Mouse (Mus musculus): ENCODE measurements around the gene Herc1. TPM values are rescaled to one million over a fixed set of nuclear protein-coding genes. Genes with fewer than 3 reads are reported as not detected.

Gene Herc1
- polyA plus RNA-seq, 1 experiment = 64.5 TPM

DNA sequence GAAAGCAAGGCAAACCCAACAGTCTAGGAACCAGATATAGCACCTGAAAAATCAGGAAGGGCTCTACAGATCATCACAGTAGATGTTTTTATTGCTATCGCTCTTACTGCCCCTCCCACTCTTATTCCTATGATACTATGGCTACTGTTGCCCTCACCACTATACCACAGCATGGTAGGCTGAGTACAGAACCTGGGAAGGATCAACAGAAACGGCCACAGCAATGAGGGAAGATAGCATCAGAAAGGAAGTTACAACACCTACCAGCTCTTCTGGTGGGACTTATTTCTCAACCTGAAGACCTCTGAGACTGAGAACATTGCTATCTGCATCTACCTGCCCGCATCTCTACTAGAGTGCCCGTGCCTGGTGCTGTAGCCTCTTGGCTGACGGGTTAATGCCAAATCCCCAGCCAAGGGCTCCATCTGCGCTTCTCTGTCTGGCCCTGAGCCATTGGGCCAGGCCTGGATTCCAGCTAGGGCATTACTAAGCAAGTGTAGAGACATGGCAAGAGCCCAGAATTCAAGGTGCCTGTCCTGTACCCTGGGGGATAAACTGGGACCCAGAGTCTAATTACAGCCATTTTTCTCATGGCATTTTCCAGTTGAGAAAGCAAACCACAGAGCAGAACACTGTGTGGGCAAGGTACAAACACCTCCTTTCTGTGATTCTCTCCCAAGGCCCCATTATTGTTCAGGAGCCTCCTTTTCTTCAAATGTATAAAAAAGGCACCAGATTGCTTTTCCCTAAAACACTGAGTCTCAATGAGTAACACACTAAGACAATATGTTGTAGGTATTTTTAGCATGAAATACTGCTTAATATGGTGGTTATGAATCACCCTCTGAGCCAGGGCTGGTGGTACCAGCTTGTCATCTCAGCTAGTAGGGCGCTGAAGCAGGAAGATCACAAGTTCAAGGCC, 28.0 kb upstream of the Herc1 start:
- TF ChIP-seq POLR2A (IDR thresholded peaks at IDR 0.05; ENCODE audit: extremely low read depth, insufficient read depth, low read length) (no peak), CTCF (IDR thresholded peaks at IDR 0.05; ENCODE audit: extremely low read depth, insufficient read depth, low read length) (no peak)
- Histone ChIP-seq H3K27ac (ENCODE audit: insufficient read depth, low read length) (0 out of 2 replicates have a peak overlapping the region, but pooled peaks have one; percentile 9), H3K4me1 (ENCODE audit: control insufficient read depth, insufficient read depth, low read length) (peaks cover 3% of the 10 kb centered on the region; the same call in 1 of the 2 replicates), H3K4me3 (ENCODE audit: insufficient read depth, low read length) (no peak overlapping the region)

DNA sequence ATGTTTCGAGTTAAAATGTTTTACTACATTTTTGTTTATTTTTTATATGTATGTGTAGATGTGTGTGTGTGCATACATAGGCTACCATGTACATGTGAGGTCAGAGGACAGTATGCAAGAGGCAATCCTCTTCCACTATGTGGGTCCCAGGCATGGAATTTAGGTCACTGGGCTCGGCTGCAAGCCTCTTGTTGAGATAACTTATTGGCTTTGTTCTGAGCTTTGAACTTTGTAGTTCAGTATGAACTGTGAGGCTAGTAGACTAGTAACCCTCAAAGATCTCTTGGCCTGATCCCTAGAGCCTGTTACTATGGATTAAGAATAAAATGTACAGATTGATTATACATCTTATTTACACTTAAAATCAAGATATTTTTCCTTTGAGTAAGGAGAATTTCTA, 23.4 kb upstream of the Herc1 start:
- Histone ChIP-seq H3K4me1 (ENCODE audit: control insufficient read depth, insufficient read depth, low read length) (peaks cover 3% of the 10 kb centered on the region; the same call in 1 of the 2 replicates), H3K4me3 (ENCODE audit: insufficient read depth, low read length) (no peak overlapping the region), H3K27ac (ENCODE audit: insufficient read depth, low read length) (no peak overlapping the region)
- TF ChIP-seq CTCF (IDR thresholded peaks at IDR 0.05; ENCODE audit: extremely low read depth, insufficient read depth, low read length) (no peak), POLR2A (IDR thresholded peaks at IDR 0.05; ENCODE audit: extremely low read depth, insufficient read depth, low read length) (no peak)

- Histone ChIP-seq H3K4me3 (ENCODE audit: insufficient read depth, low read length) (no peak overlapping the region), H3K4me1 (ENCODE audit: control insufficient read depth, insufficient read depth, low read length) (no peaks in the 10 kb centered on the region), H3K27ac (ENCODE audit: insufficient read depth, low read length) (no peak overlapping the region)
- TF ChIP-seq CTCF (IDR thresholded peaks at IDR 0.05; ENCODE audit: extremely low read depth, insufficient read depth, low read length) (no peak), POLR2A (IDR thresholded peaks at IDR 0.05; ENCODE audit: extremely low read depth, insufficient read depth, low read length) (no peak)
Measured at GRCm38 (mm10) chr9:66329474-66329873, 20.8 kb upstream of the Herc1 start.

DNA sequence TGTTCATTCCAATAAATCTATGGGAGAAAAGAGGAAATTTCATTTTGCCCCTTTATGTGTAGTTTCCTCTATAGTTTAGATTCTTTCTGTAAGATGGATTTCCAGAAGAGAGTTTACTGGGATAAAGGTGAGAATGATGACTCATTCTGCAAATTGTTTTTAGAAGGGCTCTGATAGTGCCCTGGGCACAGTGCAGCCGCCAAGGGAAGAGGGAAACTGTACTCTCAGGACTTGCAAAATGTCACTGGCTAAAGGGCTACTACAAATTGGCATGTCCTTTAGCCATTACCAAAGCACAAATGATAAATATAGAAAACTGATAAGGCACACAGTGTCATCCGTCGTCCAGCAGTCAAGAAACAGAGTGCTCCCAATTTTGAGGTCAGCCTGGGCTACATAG, 19.8 kb upstream of the Herc1 start:
- TF ChIP-seq POLR2A (IDR thresholded peaks at IDR 0.05; ENCODE audit: extremely low read depth, insufficient read depth, low read length) (no peak), CTCF (IDR thresholded peaks at IDR 0.05; ENCODE audit: extremely low read depth, insufficient read depth, low read length) (no peak)
- Histone ChIP-seq H3K4me1 (ENCODE audit: control insufficient read depth, insufficient read depth, low read length) (no peaks in the 10 kb centered on the region), H3K4me3 (ENCODE audit: insufficient read depth, low read length) (no peak overlapping the region), H3K27ac (ENCODE audit: insufficient read depth, low read length) (no peak overlapping the region)

DNA sequence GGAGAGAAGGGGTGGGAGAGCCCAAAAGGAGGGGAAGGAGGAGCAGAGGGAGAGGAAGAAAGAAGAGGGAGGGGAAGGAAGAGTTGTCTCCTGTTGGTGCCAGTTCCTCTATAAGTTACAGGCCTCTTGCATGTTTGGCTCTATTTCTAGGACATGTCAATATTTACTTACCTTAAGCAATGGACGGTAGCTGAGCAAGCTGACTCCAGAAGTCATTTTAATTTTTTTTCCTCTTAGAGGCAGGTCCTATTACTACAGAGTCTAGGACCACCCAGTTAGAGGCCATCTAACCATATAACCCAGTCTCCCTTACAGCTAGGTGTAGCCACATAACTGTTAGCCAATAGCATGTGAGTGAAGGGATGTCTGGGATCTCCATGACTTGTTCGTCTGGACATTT, 18.7 kb upstream of the Herc1 start:
- Histone ChIP-seq H3K4me3 (ENCODE audit: insufficient read depth, low read length) (no peak overlapping the region), H3K4me1 (ENCODE audit: control insufficient read depth, insufficient read depth, low read length) (no peaks in the 10 kb centered on the region), H3K27ac (ENCODE audit: insufficient read depth, low read length) (no peak overlapping the region)
- TF ChIP-seq CTCF (IDR thresholded peaks at IDR 0.05; ENCODE audit: extremely low read depth, insufficient read depth, low read length) (no peak), POLR2A (IDR thresholded peaks at IDR 0.05; ENCODE audit: extremely low read depth, insufficient read depth, low read length) (no peak)

- Histone ChIP-seq H3K4me1 (ENCODE audit: control insufficient read depth, insufficient read depth, low read length) (no peaks in the 10 kb centered on the region), H3K4me3 (ENCODE audit: insufficient read depth, low read length) (no peak overlapping the region), H3K27ac (ENCODE audit: insufficient read depth, low read length) (no peak overlapping the region)
- TF ChIP-seq CTCF (IDR thresholded peaks at IDR 0.05; ENCODE audit: extremely low read depth, insufficient read depth, low read length) (no peak), POLR2A (IDR thresholded peaks at IDR 0.05; ENCODE audit: extremely low read depth, insufficient read depth, low read length) (no peak)
Measured at GRCm38 (mm10) chr9:66332393-66332792, 17.9 kb upstream of the Herc1 start.

- TF ChIP-seq POLR2A (IDR thresholded peaks at IDR 0.05; ENCODE audit: extremely low read depth, insufficient read depth, low read length) = no peak
- TF ChIP-seq CTCF (IDR thresholded peaks at IDR 0.05; ENCODE audit: extremely low read depth, insufficient read depth, low read length) = no peak
- Histone ChIP-seq H3K4me1 (ENCODE audit: control insufficient read depth, insufficient read depth, low read length) (no peaks in the 10 kb centered on the region), H3K4me3 (ENCODE audit: insufficient read depth, low read length) (no peak overlapping the region), H3K27ac (ENCODE audit: insufficient read depth, low read length) (no peak overlapping the region)
Measured at GRCm38 (mm10) chr9:66337280-66337679, 13.0 kb upstream of the Herc1 start.

- H3K27ac ChIP-seq (ENCODE audit: insufficient read depth, low read length) = no peak overlapping the region
- no peak for TF ChIP-seq POLR2A (IDR thresholded peaks at IDR 0.05; ENCODE audit: extremely low read depth, insufficient read depth, low read length)
- no peak for TF ChIP-seq CTCF (IDR thresholded peaks at IDR 0.05; ENCODE audit: extremely low read depth, insufficient read depth, low read length)
- H3K4me1 ChIP-seq (ENCODE audit: control insufficient read depth, insufficient read depth, low read length) = no peaks in the 10 kb centered on the region
- no peak overlapping the region for H3K4me3 ChIP-seq (ENCODE audit: insufficient read depth, low read length)
Measured at GRCm38 (mm10) chr9:66338005-66338782, 12.1 kb upstream of the Herc1 start.

- TF ChIP-seq CTCF (IDR thresholded peaks at IDR 0.05; ENCODE audit: extremely low read depth, insufficient read depth, low read length) (no peak), POLR2A (IDR thresholded peaks at IDR 0.05; ENCODE audit: extremely low read depth, insufficient read depth, low read length) (no peak)
- Histone ChIP-seq H3K27ac (ENCODE audit: insufficient read depth, low read length) (no peak overlapping the region), H3K4me1 (ENCODE audit: control insufficient read depth, insufficient read depth, low read length) (no peaks in the 10 kb centered on the region), H3K4me3 (ENCODE audit: insufficient read depth, low read length) (no peak overlapping the region)
Measured at GRCm38 (mm10) chr9:66339714-66340113, 10.5 kb upstream of the Herc1 start.
